Mouse (Mus musculus) left cerebral cortex, adult 18-20 months (tissue): ENCODE measurements around the gene Msh2. TPM values are rescaled to one million over a fixed set of nuclear protein-coding genes. Genes with fewer than 3 reads are reported as not detected.
"Not testable (repeated sequence)": the region's sequence is repeated elsewhere in the genome, so short reads cannot be mapped to it uniquely, and the experiment has no call there.

Experiments used
- DNase-seq, 2 experiments: peaks; one replicate each; pipeline ENCODE4 v3.0.0; 2021 to 2022; ENCODE audit warnings: low spot score in 2 of 2, mixed read lengths in 1 of 2
- long read RNA-seq, 2 experiments: library from polyadenylated mRNA; stranded (forward); transcript quantifications; one replicate each; pipeline ENCODE4 v2.0.0; 2021
- total RNA-seq, 2 experiments: library from RNA; stranded (reverse); gene quantifications; 2 replicates each; pipeline ENCODE4 v1.2.3; 2021

Gene Msh2
- total RNA-seq = 10 to 100 TPM; 33.0 to 36.4 TPM
- long read RNA-seq, experiment 1, transcript Msh2-201 (16 exons, 3,283 nt) = major isoform, 32 of 54 reads
- long read RNA-seq, experiment 1, partial matches to known transcripts = 7 of 54 reads
- long read RNA-seq, experiment 1, other reads (novel, unspliced or antisense) = 14 of 54 reads
- long read RNA-seq, experiment 2, transcript Msh2-201 (16 exons, 3,283 nt) = major isoform, 28 of 36 reads
- long read RNA-seq, experiment 2, partial matches to known transcripts = 3 of 36 reads
- long read RNA-seq, experiment 2, other reads (novel, unspliced or antisense) = 5 of 36 reads

DNA sequence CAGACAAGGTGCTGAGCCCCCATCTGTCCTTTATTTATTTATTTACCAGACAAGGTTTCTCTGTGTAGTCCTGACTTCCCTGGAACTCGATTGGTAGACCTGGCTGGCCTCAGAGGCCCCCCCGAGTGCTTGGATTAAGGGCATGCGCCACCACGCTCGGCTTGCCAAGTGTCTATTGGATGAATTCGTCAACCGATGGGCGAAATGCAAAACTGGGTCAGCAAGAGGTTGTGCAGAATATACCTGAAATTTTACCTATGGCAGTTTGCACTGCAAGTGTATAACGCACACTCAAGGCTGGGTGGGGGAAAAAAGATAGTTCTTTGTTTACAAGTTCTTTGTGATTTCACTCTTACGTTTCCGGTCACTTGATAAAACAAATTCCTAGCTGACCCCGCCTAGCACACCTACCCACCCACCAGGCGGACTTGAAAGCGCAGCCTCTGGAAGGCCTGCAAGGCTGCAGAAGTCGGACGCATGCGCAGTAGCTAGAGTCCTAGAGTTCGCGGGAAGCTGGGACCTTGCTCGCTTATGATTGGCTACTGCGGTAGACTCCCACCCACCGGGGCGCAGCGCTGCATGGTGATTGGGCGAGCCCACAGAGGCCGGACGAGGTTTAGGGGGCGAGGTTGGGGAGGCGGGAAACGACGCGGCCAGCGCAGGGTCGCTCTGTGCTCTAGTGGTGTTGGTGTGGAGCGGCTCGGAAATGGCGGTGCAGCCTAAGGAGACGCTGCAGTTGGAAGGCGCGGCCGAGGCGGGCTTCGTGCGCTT lies at the start of gene Msh2:
Msh2 (plus strand) TSS at position 441 of the 771 bp plus-strand sequence.
- peak; percentile 96 to 98 for DNase-seq

DNA sequence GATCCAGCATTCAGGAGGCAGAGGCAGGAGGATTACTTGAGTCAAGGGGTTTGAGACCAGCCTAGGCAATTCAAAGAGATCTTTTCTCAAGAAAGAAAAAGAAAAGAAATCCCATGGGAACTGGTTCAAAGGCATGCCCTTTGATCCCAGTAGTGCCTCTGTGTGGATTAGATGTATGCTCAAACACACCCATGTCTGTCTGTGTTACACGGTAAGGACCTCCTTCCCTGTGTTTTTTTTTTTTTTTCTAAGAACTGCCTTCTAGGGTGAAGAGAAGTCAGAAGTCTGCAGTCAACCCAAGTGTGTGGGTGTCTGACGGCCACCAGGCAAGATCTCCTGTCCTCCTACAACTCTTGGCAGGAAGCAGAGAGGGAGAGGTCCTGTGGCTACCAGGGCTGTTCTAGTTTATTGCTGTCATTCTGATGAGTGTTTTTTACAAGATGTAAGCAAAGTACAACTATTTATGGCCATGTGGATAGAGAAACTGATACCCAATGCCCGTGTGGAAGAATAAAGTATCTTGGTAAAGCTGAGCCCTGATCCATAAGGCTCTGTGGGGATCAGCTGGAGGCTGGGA lies 46.5 kb upstream of the Msh2 start:
- DNase-seq = no peak

GRCm38 (mm10) chr17:87628144-87628543 lies 44.0 kb upstream of the Msh2 start:
- DNase-seq = no peak

DNA sequence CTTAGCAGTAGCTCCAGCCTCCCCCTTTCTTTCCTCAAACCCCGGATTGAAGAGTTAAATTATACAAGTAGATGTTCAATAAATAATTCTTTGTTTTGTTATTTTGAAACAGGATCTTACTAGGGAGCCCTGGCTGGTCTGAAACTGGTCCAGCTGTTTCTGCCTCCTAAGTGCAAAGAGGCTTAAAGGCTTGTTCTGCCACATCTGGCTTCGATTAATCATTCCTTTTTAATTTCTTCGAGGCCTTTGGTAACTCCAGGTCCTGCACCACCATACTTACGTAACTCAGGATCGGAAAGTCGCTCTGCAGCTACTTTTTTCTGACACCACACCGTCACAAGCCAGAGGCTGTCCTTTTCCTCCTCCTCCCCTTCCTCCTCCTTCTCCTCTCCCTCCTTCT lies 43.4 kb upstream of the Msh2 start:
- no peak for DNase-seq

GRCm38 (mm10) chr17:87637056-87637389 lies 35.1 kb upstream of the Msh2 start:
- no peak for DNase-seq

DNA sequence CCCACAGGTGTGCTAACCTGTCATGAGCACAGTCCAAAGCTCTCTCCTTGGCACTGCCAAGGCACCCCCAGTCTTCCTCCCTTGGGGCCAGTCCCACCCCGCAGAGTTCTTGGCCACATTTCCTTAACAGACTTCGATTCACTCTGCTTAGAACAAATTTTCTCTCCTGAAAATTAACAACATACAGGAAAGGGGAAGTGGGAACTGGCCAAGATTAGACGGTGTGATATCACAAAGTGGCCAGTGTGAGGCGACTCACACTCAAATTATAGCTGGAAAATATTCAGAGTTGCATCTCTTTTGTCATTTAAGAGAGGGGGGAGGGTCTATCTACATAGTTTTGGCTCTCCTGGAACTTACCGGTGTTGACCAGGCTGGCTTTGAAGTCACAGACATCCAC lies 32.9 kb upstream of the Msh2 start:
- no peak for DNase-seq

- DNase-seq = no peak
These were observed 31.9 kb upstream of the Msh2 start for GRCm38 (mm10) chr17:87640272-87640671.

DNA sequence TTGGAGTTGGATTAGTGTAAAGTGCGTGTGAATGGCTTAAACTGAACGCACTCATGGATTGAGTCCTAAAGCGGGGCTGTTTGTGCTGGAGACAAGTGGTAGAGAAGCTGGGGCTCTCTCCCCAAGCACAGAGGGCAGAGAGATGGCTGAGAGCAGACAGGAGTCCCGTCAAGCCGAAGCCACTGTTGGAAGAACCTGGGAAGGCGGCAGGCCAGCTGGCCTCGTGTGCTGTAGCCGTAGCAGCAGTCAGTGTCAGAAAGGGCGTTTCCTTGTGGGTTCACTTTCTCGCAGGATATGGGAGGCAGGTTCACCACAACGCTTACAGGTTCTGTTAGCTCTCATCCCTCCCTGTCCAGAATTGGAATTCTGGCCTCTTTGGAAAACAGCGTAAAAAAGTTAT lies 31.1 kb upstream of the Msh2 start:
- no peak for DNase-seq

- DNase-seq = no peak
These were observed 29.4 kb upstream of the Msh2 start for GRCm38 (mm10) chr17:87642744-87643143.

GRCm38 (mm10) chr17:87655616-87656015 lies 16.5 kb upstream of the Msh2 start:
- DNase-seq = not testable (repeated sequence)

DNA sequence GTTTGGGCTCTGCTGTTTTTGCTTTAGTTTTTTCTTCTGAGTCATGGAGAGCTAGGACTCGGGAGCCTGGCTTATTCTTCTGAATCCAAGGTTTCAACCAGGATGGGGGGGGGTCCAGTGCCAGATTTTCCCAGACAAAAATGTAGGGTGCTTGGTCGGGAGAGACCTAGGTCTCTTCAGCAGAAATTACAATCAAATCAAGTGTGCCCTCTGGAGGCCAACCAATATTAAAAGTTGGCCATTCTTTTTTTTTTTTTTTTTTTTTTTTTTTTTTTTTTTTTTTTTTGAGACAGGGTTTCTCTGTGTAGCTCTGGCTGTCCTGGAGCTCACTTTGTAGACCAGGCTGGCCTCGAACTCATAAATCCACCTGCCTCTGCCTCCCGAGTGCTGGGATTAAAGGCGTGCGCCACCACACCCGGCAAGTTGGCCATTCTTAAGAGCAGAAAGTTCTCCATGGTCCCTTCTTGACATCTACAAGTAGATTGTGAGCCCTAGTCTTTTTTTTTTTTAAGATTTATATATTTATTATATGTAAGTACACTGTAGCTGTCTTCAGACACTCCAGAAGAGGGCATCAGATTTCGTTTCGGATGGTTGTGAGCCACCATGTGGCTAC lies 10.1 kb upstream of the Msh2 start:
- DNase-seq = not testable (repeated sequence)

DNA sequence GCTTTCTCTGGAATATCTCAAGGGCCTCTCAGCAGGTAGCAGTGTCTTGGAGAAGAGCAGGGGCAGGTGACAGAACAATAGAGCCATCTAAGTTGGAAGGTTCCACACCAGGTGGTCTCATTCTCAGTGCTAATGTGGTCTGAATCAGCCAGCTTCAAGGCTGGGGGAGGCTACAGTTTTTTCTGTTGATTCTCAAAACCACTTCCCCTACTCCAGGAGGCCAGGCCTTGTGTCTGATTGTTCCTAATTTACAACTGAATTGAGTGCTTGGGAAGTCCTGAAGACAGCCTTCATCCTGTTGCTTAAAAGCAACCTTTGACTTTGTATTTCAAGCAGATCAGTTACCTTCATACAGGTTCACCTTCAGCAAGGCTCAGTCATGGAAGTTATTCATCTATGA lies 7.9 kb upstream of the Msh2 start:
- DNase-seq = no peak

- DNase-seq = peak; percentile 62 to 73
These were observed 6.9 kb upstream of the Msh2 start for GRCm38 (mm10) chr17:87665066-87665822.

DNA sequence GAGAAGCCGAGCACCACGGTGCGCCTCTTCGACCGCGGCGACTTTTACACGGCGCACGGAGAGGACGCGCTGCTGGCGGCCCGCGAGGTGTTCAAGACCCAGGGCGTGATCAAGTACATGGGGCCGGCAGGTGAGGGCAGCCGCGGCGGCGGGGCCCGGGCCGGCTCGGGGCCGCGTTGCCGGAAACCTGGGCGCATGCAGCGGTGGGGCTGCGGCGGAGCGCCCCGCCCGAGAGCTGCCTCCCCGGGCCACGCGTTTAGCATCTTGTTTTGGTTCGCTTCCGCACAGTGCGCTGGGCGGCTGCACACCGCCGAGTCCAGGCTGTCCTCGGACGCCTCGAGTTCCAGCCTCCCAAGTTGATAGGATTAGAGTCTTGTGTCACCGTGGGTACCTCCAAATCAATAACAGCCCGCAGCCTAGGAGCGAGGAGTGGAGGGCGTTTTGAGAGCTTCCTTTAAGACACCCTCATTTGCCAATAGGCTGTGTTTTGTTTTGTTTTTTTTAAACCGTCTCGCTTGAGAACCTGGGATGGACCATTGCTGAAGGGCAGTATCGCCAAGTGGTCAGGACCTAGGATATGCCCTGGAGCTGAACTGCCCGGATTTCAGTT lies 652 bp downstream of the Msh2 start:
- DNase-seq = peak in 1 of 2 experiments; percentile 12

GRCm38 (mm10) chr17:87676916-87677474 lies 4.9 kb downstream of the Msh2 start:
- not testable (repeated sequence) for DNase-seq

- DNase-seq = no peak
These were observed 5.5 kb downstream of the Msh2 start for GRCm38 (mm10) chr17:87677656-87678055.

DNA sequence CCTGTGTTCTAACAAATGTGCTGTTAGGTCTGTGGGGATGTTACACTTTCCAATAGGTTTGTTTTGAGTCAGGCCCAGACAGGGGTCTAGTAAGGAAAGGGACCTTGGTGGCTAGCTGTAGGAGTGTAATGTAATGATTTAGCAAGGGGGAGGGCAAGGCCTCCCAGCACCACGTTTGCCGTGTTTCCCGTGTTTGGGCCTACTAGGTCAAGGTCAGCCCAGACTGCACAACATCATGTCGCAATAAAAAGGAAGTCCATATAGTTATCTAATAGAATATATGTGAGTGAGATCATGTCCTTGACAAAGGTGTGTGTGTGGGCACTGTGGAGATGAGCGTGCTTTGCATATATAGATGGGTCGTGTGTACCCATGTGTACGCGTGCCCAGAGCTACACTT lies 17.1 kb downstream of the Msh2 start:
- DNase-seq = no peak

GRCm38 (mm10) chr17:87691958-87692357 lies 19.8 kb downstream of the Msh2 start:
- DNase-seq = peak; percentile 76 to 80

- peak in 1 of 2 experiments; percentile 23 for DNase-seq
These were observed 23.8 kb downstream of the Msh2 start for GRCm38 (mm10) chr17:87695874-87696465.

DNA sequence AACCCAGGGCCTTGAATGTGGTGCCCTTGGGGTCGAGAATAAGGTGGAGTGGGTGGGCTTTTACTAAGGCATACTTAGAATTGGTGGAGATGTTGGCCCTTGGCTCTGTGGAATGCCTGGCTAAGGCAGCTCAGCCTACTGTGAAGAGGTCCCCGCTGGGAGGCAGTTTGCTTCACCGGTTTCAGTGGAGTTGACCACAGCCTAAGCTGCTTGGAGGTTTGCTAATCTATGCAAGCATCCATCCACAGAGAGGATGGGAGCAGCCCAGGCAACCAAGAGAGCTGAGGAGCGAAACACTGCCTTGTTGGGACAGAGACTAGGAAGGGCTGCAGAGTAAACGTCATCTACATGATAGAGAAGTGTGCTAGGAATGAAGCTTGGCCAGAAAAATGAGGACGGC lies 24.7 kb downstream of the Msh2 start:
- DNase-seq = no peak
